Mouse (Mus musculus) kidney, postnatal 0 days (tissue): ENCODE data around the gene Vegfc. TPM values are rescaled to one million over a fixed set of nuclear protein-coding genes. Genes with fewer than 3 reads are reported as not detected.

ENCODE experiments used
- ATAC-seq: fragments of 200-750 bp; cut with Nextera tagmentation; replicated peaks from 2 replicates; pipeline ENCODE4 v1.8.0; 2017; ENCODE audit warnings: low read depth, moderate number of reproducible peaks, moderate TSS enrichment, moderate library complexity; ENCODE audit not compliant: low FRiP score
- DNase-seq: peaks from one replicate; pipeline ENCODE4 v3.0.0-alpha.2; 2016; ENCODE audit warnings: low spot score
- H3K27ac ChIP-seq: fragments of 300-500 bp; sonication (generic); 2 replicates; pipeline ENCODE4 v1.5.1; 2014; ENCODE audit warnings: mild to moderate bottlenecking
- H3K27me3 ChIP-seq: fragments of 300-500 bp; sonication (generic); 2 replicates; pipeline ENCODE4 v1.6.1; 2014; ENCODE audit warnings: low read length, mixed read lengths; ENCODE audit not compliant: insufficient read depth
- H3K36me3 ChIP-seq: fragments of 300-500 bp; sonication (generic); 2 replicates; pipeline ENCODE4 v1.6.1; 2014; ENCODE audit warnings: low read length, mixed read lengths; ENCODE audit not compliant: insufficient read depth
- H3K4me1 ChIP-seq: fragments of 300-500 bp; sonication (generic); replicated peaks from 2 replicates; pipeline ENCODE4 v1.6.1; 2014; ENCODE audit warnings: antibody characterized with exemption, low read length, mixed read lengths; ENCODE audit not compliant: insufficient read depth
- H3K4me2 ChIP-seq: fragments of 300-500 bp; sonication (generic); 2 replicates; pipeline ENCODE4 v1.6.1; 2014; ENCODE audit warnings: mild to moderate bottlenecking, low read length, moderate library complexity, mixed read lengths
- H3K4me3 ChIP-seq: fragments of 300-500 bp; sonication (generic); replicated peaks from 2 replicates; pipeline ENCODE4 v1.5.1; 2014; ENCODE audit warnings: low read depth, low read length
- H3K9ac ChIP-seq: fragments of 300-500 bp; sonication (generic); 2 replicates; pipeline ENCODE4 v1.6.1; 2014; ENCODE audit warnings: low read depth, low read length
- H3K9me3 ChIP-seq: fragments of 300-500 bp; sonication (generic); replicated peaks from 2 replicates; pipeline ENCODE4 v1.6.1; 2016; ENCODE audit warnings: low read length, inconsistent platforms, mixed read lengths
- CTCF ChIP-seq: IDR thresholded peaks from 2 replicates; pipeline ENCODE4 v1.5.1; 2016; ENCODE audit warnings: antibody characterized with exemption, low read depth, mild to moderate bottlenecking, moderate library complexity
- WGBS: fragments of 180-500 bp; shearing (Covaris S2); extraction: QIAGEN DNeasy Blood & Tissue Kit; methylation state at CpG from one replicate; pipeline ENCODE4 v1.1.7; 2014; 5-methylcytosine and 5-hydroxymethylcytosine counted together
- polyA plus RNA-seq: library from polyadenylated mRNA; unstranded; fragments of >200 nt; fragmentation: Nextera tagmentation; extraction: Ambion mirVana; gene quantifications from 2 replicates; pipeline ENCODE4 v1.2.1, GENCODE M21; 2015

The Vegfc gene
- polyA plus RNA-seq, 1 experiment from 2014 or later: 8.2 TPM

DNA sequence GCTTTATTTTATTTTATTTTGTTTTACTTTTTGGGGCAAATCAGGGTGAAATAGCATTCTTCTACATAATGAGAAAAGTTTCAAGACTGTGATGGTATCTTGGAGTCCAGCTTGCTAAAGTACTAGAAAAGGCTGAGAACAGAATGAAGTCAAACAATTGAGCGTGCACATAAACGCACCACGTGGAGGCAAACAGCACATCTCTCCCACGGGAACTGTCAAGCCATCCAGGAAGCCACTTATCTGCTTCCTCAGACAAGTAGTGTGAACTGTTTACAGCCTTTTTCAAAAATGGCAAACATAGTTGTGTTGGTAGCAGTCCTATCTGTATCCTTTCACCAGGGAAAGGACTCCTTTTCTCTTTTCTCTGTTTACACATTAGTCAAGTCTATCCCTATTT, 11.8 kb downstream of the Vegfc start:
- Histone ChIP-seq H3K4me3 (no peak overlapping the region), H3K4me1 (no peaks in the 10 kb centered on the region), H3K9ac (no peak overlapping the region), H3K4me2 (no peak overlapping the region), H3K36me3 (no peaks in the 10 kb centered on the region), H3K27me3 (no peaks in the 10 kb centered on the region), H3K9me3 (no peaks in the 10 kb centered on the region), H3K27ac (no peak overlapping the region)
- ATAC-seq (no peak), DNase-seq (no peak)
- 32% methylated on average over 4 of the region's 4 CpGs for WGBS
- no peak for TF ChIP-seq CTCF

DNA sequence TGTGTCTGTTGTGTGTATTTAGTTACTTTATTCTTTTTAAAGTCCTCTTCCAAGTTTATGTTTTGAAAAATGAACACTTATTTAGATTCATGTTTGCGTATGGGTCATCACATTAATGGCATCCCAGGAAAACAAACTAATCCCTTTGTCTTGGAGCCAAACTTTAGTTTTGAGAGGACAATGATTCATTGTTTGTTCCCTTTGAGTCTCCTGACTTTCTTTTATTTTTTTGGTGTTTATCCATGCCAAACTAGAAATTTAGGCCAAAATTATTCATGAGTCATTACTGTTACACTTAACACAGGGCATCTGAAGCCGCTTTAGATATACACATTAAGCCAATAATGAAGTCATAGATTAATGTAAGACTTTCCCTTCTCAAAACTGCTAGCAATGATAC, 12.5 kb downstream of the Vegfc start:
- no peaks in the 10 kb centered on the region for H3K4me1 ChIP-seq
- H3K9ac ChIP-seq: no peak overlapping the region
- no peaks in the 10 kb centered on the region for H3K36me3 ChIP-seq
- 84% methylated on average over 2 of the region's 2 CpGs for WGBS
- ATAC-seq (no peak), DNase-seq (no peak)
- H3K4me3 ChIP-seq: no peak overlapping the region
- H3K9me3 ChIP-seq: no peaks in the 10 kb centered on the region
- no peak overlapping the region for H3K27ac ChIP-seq
- H3K27me3 ChIP-seq: no peaks in the 10 kb centered on the region
- no peak overlapping the region for H3K4me2 ChIP-seq
- no peak for TF ChIP-seq CTCF

DNA sequence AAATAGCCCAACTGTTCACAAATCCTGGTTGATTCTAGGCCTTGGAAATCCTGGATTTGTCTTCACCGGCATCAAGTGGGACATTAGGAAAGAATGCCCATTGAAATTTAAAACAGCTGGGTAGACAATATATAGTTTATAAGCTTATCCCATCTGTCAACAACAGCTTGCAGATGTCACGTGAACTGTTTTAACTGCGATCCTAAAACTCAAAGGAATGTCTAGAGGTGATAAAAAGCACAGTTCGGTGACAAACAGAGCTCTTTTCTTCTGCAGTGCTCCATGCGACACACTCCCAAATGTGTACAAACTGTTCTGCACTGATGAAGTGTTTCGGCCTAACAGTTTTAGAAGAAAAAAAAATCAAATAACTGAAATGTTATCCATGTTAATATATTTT, 22.7 kb downstream of the Vegfc start:
- H3K9ac ChIP-seq: no peak overlapping the region
- ATAC-seq: no peak
- no peak overlapping the region for H3K4me2 ChIP-seq
- no peak overlapping the region for H3K4me3 ChIP-seq
- DNase-seq: peak; percentile 29
- no peaks in the 10 kb centered on the region for H3K9me3 ChIP-seq
- no peak overlapping the region for H3K27ac ChIP-seq
- no peaks in the 10 kb centered on the region for H3K27me3 ChIP-seq
- H3K36me3 ChIP-seq: no peaks in the 10 kb centered on the region
- H3K4me1 ChIP-seq: no peaks in the 10 kb centered on the region
- WGBS: 34% methylated on average over 6 of the region's 6 CpGs
- no peak for TF ChIP-seq CTCF

DNA sequence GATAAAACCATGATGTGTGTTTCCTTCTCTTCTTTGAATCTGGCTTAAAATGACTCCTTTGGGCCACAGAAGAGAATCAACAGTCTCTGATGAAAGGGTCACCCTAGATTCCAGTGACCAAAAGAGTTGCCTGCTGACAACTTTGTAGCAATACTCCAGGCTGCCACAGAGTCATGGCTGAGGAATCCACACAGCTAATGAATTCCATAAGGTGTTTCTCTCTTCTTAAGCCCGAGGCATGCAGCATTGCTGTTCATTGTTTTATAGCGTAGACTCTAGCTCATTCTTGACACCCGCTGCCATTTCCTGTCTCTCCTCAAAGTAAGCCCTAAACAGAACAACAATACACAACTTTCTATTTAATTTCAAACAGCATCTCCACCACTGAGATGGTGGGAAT, 37.2 kb downstream of the Vegfc start:
- Histone ChIP-seq H3K4me3 (no peak overlapping the region), H3K27me3 (no peaks in the 10 kb centered on the region), H3K4me1 (no peaks in the 10 kb centered on the region), H3K36me3 (no peaks in the 10 kb centered on the region), H3K4me2 (no peak overlapping the region), H3K27ac (no peak overlapping the region), H3K9ac (no peak overlapping the region), H3K9me3 (no peaks in the 10 kb centered on the region)
- DNase-seq (no peak), ATAC-seq (no peak)
- TF ChIP-seq CTCF: no peak
- 37% methylated on average over 3 of the region's 3 CpGs for WGBS

DNA sequence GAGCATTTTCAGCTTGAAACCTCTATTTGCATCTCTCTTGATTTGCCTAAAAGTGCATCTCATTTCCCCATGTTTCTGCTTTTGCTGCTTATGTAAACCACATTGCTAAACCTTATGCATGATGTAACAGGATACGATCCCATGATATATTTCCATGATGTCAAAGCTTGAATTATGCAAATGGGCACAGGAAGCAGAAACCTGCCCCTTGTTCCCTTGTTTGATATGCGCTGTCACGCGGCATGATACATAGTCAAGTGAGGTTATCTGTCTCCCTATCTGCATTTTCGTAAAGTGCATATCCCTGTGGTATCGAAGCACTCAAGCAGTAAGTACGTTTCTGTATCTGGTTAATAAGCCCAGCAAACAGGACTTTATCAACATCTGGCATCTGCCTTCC, 42.7 kb downstream of the Vegfc start:
- no peak for TF ChIP-seq CTCF
- Histone ChIP-seq H3K9ac (no peak overlapping the region), H3K4me1 (no peaks in the 10 kb centered on the region), H3K9me3 (no peaks in the 10 kb centered on the region), H3K4me3 (no peak overlapping the region), H3K4me2 (no peak overlapping the region), H3K27me3 (no peaks in the 10 kb centered on the region), H3K27ac (no peak overlapping the region), H3K36me3 (no peaks in the 10 kb centered on the region)
- ATAC-seq (no peak), DNase-seq (no peak)
- 75% methylated on average over 7 of the region's 7 CpGs for WGBS

DNA sequence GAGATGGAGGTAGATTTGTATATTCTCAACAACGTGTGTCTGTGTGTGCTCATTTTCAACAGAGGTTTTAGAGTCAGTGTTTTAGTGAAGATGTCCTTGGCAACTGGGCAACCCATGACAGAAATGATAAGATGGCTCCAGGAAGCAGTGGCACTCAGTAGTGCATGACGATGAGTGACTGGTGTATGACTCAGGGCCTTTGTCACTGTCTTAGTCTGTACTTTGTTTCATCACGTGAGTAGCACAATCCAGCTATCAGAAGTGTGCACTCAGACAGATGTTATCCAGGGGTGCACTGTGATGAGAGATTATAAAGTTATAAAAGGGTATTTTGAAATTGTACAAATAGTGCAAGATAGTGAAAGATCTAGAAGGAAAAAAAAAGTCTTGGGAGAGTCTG, 44.5 kb downstream of the Vegfc start:
- ATAC-seq (no peak), DNase-seq (no peak)
- no peak overlapping the region for H3K27ac ChIP-seq
- no peak for TF ChIP-seq CTCF
- H3K4me3 ChIP-seq: no peak overlapping the region
- WGBS: 71% methylated on average over 3 of the region's 3 CpGs
- H3K27me3 ChIP-seq: no peaks in the 10 kb centered on the region
- no peaks in the 10 kb centered on the region for H3K36me3 ChIP-seq
- no peaks in the 10 kb centered on the region for H3K4me1 ChIP-seq
- H3K9me3 ChIP-seq: no peaks in the 10 kb centered on the region
- no peak overlapping the region for H3K9ac ChIP-seq
- H3K4me2 ChIP-seq: no peak overlapping the region

DNA sequence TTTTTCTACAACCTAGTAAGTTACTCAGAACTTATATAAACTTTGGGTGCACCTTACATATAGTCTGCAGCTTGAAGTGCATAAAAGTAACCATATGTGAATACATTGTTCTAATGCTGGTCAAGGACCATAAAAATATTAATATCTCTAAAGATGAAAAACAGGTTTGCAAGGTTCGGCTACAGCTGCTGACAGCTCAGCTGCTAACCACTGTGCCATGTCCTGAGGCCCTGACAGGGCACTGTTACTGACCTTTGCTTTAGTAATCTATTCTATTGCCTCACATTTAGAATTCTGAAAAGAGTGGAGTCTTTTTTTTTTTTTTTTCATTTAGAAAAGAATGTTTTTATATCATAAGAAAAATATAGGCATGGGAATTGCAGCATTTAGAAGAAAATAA, 44.9 kb downstream of the Vegfc start:
- 68% methylated on average over 1 of the region's 1 CpGs for WGBS
- H3K4me1 ChIP-seq: no peaks in the 10 kb centered on the region

More for the DNA sequence above, 44.9 kb downstream of the Vegfc start:
- no peaks in the 10 kb centered on the region for H3K36me3 ChIP-seq
- no peak overlapping the region for H3K9ac ChIP-seq
- no peaks in the 10 kb centered on the region for H3K27me3 ChIP-seq
- ATAC-seq: no peak
- H3K9me3 ChIP-seq: no peaks in the 10 kb centered on the region
- H3K27ac ChIP-seq: no peak overlapping the region
- no peak overlapping the region for H3K4me3 ChIP-seq
- no peak overlapping the region for H3K4me2 ChIP-seq
- no peak for DNase-seq
- TF ChIP-seq CTCF: no peak
